Mouse (Mus musculus) gonadal fat pad, adult 2 months (tissue): ENCODE results near the gene Ccn1. TPM values are rescaled to one million over a fixed set of nuclear protein-coding genes. Genes with fewer than 3 reads are reported as not detected.

Experiments
- DNase-seq: peaks from one replicate; pipeline ENCODE4 v3.0.0-alpha.2; 2012; ENCODE audit warnings: low read depth
- polyA plus RNA-seq: library from polyadenylated mRNA; depleted of rRNA; stranded (reverse); fragments of >200 nt; gene quantifications from 2 replicates; pipeline ENCODE4 v1.2.3, GENCODE M21; 2012; rRNA removed

Ccn1 gene
- polyA plus RNA-seq, 1 experiment = 15.8 TPM

DNA sequence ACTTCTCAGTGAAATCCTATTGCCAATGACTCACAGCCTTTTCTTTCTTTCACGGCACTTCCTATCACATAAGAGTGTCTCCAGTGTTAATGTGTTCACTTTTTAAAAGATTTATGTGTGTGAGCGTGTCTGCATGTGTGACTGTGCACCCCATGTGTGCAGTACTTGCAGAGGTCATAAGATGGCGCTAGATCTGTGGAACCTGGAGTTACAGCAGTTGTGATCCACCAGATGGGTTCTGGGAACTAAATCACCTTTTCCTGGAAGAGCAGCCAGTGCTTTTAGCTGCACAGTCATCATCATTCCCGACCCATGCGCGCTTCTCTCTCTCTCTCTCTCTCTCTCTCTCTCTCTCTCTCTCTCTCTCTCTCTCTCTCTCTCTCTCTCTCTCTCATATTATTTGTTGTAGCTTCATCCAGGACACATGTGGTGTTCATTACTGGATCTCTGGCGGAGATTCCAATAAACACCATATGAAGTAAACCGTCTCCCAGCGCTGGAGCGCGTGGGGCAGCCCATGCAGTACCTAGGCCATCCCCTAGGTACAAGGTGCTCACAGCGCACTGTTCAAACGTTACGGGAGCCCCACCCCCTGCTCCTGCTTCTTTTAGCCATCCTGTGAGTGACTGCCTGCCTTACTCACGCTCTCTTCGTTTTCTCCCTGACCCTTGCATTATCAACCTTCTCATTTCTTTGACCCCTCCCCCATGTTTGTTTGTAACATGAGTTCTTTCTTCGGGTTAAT is 30.0 kb downstream of the Ccn1 start:
- DNase-seq = no peak

DNA sequence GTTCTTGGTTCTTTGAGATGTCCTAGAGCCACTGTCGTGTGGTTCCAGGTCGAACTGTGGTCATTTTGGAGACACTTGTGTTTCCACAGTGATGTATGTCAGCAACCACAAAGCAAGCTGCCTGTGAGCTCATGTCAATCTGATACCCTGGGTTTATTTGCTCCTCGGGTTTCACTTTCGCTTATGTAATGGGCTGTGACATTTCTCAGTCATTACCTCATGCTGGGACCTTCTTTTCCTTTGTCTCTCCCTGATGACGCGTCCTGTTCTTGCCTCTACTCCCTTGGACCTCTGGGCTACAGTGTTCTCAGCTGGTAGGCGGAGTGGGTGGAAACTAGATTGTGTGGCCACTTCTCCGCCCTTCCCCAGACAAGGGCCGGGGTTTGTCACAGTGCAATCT is 31.5 kb downstream of the Ccn1 start:
- DNase-seq = no peak

DNA sequence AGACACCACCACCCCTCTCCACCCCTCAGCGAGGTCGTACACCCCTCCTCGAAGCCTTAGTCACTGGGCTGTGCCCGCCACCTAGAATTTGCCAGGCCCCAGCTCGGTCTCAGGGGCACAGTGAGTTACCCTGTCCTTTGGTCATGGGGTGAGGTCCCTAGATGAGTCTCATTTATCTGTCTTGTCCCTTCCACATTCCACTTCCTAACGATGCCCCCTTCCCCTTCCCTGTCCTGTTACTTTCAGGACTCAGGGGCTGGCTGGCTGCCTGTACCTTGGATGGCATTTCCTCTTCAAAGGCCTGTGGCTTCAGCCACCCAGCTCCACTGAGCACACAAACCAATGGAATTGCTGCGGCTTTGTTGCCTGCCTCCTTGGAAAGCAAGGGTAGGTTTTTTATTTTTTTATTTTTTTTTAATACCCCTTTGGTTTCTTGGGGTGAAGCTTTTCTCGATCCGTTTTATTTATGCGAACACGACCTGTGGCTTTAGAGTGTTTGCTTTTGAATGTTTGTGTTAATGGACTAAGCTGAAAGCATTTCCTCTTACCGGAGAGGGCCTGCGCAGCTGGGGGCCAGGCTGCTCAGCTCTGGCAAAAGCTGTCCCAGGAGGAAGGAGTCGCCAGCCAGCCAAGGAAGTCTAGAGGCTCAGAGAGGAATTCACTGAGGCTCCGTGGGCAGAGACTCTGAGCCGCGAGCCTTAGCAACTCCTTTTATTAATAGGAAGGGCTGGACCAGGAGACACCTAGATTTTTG is 35.2 kb downstream of the Ccn1 start:
- no peak for DNase-seq

DNA sequence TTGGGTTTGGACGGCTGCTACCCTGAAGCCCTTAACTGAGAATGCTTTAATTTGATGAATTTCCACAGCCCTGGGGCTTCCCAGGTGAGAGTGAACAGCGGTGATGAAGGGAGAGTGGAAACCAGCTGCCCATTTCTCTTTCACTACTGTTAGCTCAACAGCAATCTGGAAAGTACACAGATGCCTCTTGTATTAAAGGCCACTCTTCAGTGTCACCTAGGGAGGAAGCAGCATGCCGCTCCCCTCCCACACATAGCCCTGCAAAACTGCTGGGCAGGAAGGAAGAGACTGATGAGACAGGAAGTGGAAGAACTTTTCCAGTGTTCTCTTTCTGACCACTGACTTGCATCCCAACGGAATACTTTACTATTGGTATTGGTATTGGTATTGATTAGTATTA is 36.5 kb downstream of the Ccn1 start:
- DNase-seq = no peak

DNA sequence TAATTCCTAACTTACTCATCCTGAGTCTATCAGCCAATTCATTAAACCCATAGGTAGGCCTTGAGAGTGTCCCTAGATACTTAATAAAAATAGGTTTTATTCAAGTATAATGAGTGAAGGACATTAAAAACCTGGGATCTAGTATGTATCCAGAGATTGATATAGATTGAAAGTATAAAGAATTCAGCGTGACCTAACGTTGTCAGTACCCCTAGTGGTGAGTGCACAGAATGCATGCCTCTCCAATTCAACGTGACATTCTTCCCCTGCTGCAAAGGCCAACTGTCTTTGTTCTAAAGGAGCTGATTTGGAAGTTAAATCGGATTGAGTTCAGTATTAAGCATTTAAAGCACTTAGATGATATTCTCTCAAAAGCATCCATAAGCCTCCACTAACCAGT is 37.1 kb downstream of the Ccn1 start:
- no peak for DNase-seq

DNA sequence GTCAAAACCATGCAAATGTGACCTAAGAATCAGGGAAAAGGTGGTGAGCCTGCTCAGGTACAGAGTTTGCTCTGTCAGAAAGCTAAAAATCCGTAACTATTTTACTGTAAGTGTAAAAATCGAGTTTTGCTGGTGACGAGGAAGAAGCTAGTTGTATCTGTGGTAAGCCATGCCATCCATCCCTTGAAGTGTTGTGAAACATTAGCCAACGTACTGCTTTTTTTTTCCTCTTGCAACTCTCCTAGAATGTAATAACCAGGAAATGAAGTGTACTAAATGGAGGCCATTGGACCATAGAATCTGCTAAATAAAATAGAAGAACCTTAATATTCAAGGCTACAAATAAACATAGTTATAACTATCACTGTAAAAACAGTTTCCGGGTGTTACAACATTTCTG is 41.5 kb downstream of the Ccn1 start:
- DNase-seq = no peak

DNA sequence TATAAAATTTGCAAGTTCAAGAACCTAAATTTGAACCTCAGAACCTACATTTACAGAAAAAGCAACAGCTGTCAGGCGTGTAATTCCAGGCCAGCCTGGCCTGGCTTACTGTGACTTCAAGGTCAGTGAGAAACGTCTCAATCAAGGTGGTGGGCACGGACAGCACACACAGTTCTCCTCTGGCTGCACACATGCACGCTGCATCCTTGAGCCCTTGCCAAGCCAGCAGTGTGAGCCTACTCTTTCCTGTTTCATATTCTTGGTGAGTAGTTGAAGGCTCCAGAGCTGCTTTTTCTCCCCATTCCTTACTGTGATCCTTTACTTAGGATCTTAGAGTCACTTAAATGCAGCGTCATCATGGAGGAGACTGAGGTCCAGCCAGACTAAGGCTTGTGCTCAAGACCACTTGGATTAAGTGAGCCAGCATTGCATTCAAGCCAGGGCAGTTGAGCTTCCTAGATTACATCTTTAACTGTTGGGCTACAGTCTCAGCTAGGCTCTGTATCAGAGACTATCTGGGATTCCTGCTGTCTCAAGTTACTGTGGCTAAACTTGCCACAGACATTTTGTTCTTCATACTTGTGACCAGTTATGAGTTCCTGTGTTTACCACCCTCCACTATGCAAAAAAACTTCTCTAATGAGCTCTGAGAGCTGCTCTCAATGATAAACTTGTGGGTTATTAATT is 44.2 kb downstream of the Ccn1 start:
- no peak for DNase-seq

DNA sequence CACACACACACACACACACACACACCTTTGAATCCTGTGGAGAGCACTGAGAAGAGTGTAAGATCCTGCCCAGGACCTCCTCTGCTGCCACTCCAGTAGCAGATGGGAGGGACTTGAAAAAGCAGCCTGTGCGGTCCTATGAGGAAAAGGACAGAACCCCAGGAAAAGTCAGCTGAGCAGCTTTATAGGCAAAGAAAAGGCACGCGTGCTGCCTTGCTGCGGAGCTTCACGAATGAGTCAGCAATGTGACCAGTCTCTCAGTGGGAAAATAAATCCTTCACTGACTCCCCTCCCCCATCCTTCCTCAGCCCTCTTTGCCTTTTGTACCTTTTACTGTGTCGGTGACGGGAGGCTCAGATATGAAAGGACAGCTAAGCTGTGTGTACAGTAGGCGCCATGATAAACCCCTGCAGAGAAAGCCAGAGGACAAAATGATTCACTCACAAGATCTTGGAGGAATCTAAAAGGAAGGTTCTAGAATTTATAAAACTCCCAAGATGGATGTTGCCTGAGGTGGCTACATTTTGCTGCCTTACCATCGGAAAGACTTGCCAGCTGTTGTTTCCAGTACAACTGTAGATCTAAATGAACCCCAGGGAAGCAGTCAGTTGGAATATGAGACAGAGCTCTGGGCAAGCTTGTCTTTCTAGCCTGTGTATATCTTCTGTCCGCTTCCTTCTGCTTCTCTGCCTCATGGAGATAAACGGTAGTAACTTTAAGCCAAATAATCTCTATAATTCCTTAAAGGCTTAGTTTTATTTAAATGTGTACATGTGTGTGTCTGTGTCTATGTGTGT is 47.2 kb downstream of the Ccn1 start:
- no peak for DNase-seq

DNA sequence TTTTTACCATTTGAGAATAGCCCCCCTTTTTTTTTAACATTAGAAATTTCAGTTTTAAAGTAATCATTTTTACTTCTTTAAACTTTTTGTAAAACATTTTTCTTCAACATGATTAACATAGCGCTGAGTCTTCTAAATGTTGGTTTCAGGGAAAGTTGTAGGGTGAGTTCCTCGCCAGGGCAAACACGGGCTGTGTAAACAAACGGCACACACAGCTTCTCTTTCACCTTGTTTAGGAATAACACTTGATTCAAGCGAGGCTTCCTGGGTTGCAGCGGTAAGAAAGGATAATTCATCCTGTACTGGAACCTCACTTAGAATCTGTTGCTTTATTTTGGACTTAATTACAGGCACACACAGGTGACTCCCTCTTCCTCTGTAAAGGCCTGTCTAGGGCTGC is 48.4 kb downstream of the Ccn1 start:
- DNase-seq = no peak

DNA sequence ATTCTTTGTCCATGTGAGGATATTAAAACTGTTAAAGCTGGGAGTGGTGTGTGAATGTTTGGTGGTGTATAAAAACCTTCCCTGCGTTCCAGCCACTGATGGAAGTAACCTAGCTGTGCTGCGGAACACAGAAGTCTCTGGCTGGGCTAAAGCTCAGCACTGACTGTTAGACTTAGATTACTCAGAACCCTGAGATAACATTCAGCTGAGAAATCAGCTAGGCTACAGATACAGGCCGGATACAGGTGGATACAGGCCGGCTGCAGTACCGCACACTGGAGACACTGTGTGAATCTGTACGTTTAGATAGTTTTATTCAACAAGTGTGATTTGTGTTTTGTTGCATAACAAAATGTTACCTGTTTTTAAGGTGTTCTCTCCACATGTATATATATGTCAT is 49.0 kb downstream of the Ccn1 start:
- no peak for DNase-seq

DNA sequence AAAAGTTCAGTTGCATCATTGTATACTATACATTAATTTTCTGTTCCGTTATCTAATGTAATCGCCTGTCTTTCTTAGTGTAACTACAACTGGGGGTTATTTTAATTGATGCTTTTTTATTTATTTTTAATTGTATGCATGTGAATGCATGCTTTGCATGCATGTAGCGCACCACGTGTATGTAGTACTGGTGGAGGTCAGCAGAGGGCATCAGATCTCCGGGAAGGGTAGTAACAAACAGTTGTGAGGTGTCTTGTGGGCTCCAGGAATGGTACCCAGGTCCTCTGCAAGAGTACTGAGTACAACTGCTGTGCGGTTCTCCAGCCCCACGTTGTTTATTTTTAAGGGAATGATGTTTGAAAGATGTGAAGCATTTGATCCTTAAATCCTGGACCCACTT is 50.7 kb downstream of the Ccn1 start:
- DNase-seq = no peak

Other genes with a start within 250 kb of the Ccn1 start
- gene Znhit6, start 73.8 kb downstream of the Ccn1 start, polyA plus RNA-seq = 3.6 and 4.8 TPM in 2 replicates
- 12.0 and 13.3 TPM in 2 replicates for gene Ddah1, start 108.7 kb upstream of the Ccn1 start, polyA plus RNA-seq